Mouse (Mus musculus): Measurements from ENCODE around the gene Ddx23. TPM values are rescaled to one million over a fixed set of nuclear protein-coding genes. Genes with fewer than 3 reads are reported as not detected.

Gene Ddx23
- polyA plus RNA-seq, 1 experiment from 2014 or later, result 10.3 TPM

DNA sequence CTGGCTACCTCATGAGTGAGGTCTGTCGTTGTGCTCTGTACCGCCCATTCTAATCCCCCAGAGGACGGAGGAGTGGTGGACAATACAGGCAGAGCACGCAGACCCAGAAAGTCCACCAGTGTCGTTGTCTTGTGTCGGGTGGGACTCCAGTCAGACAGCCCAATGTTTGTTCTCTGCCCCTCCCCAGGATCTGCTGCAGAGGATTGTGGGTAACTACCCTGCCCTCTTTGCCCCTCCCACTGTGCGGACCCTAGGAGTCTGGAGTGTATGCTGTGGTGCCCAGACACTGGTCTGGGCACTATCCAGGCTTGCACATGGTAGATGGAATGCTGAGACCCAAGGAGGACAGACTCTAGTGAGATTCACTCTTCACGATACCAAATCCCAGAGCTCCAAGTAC is 33.5 kb upstream of the Ddx23 start:
- no peak for ATAC-seq (ENCODE audit: low FRiP score, low TSS enrichment)
- 41% methylated on average over 8 of the region's 8 CpGs for WGBS
- H3K9ac ChIP-seq (ENCODE audit: low read length), result no peak overlapping the region

DNA sequence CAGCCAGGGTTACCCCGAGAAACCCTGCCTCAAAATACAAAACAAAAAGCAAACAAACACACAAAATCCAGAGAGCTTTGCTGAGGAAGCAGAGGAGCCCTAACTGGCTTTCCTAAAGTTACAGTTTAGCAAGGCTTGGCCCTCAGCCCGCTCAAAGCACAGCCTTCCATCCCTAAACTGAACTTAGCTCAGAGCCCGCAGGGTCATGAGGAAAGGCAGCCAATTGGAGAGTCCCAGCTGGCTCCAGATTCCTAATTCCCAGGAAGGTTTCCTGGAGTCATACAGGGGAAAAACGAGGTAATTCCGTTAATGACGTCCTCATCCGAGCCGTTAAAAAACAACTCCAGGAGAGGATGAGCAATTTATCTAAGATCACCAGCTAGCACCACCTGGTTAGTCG is 33.0 kb upstream of the Ddx23 start:
- no peak for ATAC-seq (ENCODE audit: low FRiP score, low TSS enrichment)
- DNase-seq (ENCODE audit: low spot score), result no peak
- H3K27me3 ChIP-seq (ENCODE audit: control insufficient read depth, insufficient read depth, low read length), result no peaks in the 10 kb centered on the region
- H3K36me3 ChIP-seq (ENCODE audit: control insufficient read depth, insufficient read depth, low read length), result no peaks in the 10 kb centered on the region
- no peak overlapping the region for H3K4me3 ChIP-seq (ENCODE audit: low read depth, low read length)
- WGBS, result 38% methylated on average over 9 of the region's 9 CpGs
- H3K4me1 ChIP-seq (replicated peaks; ENCODE audit: control insufficient read depth, insufficient read depth), result no peaks in the 10 kb centered on the region; the same call in 1 of the 2 replicates
- H3K4me2 ChIP-seq (replicated peaks; ENCODE audit: low read depth), result no peak overlapping the region
- no peak overlapping the region for H3K9ac ChIP-seq (ENCODE audit: low read length)
- no peaks in the 10 kb centered on the region for H3K9me3 ChIP-seq (ENCODE audit: control insufficient read depth, low read length)
- TF ChIP-seq EP300 (optimal IDR thresholded peaks at IDR 0.05) (no peak), CTCF (IDR thresholded peaks at IDR 0.05; ENCODE audit: low read depth) (no peak)
- H3K27ac ChIP-seq (replicated peaks), result no peak overlapping the region

More for the DNA sequence above, 33.5 kb upstream of the Ddx23 start:
- TF ChIP-seq EP300 (optimal IDR thresholded peaks at IDR 0.05) (no peak), CTCF (IDR thresholded peaks at IDR 0.05; ENCODE audit: low read depth) (no peak)
- no peak overlapping the region for H3K27ac ChIP-seq (replicated peaks)
- H3K36me3 ChIP-seq (ENCODE audit: control insufficient read depth, insufficient read depth, low read length), result no peaks in the 10 kb centered on the region
- 0 out of 2 replicates have a peak, but pooled peaks cover 2% of the 10 kb centered on the region for H3K27me3 ChIP-seq (ENCODE audit: control insufficient read depth, insufficient read depth, low read length)
- H3K4me1 ChIP-seq (replicated peaks; ENCODE audit: control insufficient read depth, insufficient read depth), result no peaks in the 10 kb centered on the region; the same call in 1 of the 2 replicates
- H3K4me2 ChIP-seq (replicated peaks; ENCODE audit: low read depth), result no peak overlapping the region
- DNase-seq (ENCODE audit: low spot score), result no peak
- no peaks in the 10 kb centered on the region for H3K9me3 ChIP-seq (ENCODE audit: control insufficient read depth, low read length)
- H3K4me3 ChIP-seq (ENCODE audit: low read depth, low read length), result no peak overlapping the region

DNA sequence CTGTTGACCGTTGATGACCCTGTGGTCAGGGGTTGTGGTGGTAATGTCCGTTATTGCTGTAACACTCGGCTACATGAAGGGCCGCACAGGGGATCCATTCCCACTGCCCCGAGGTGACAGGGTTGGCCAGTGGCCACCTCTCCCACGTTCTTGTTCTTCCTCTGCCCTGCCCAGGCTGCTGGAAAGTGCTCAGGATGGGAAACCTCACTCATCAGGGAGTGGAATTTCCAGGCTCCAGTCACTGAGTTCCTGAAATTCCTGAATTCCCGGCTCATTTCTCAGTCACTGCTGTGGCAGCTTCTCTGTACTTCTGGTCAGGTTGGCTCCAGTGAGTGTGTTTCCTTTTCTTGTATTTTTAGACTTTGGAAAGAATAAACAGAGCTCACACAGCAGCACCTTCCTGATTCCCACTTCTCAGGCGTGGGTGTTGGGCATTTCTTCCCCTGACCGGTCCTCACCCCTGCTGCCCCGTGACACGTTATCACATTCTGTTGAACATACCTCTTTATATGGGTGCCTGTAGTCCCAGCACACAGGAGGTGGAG is 29.5 kb upstream of the Ddx23 start:
- 26% methylated on average over 11 of the region's 11 CpGs for WGBS
- Histone ChIP-seq H3K4me1 (replicated peaks; ENCODE audit: control insufficient read depth, insufficient read depth) (no peaks in the 10 kb centered on the region; the same call in 1 of the 2 replicates), H3K4me2 (replicated peaks; ENCODE audit: low read depth) (no peak overlapping the region), H3K27ac (replicated peaks) (0 out of 2 replicates have a peak overlapping the region, but pooled peaks have one; percentile 8), H3K27me3 (ENCODE audit: control insufficient read depth, insufficient read depth, low read length) (no peaks in the 10 kb centered on the region), H3K9ac (ENCODE audit: low read length) (peak overlapping the region; percentile 4; the same call in 1 of the 2 replicates), H3K36me3 (ENCODE audit: control insufficient read depth, insufficient read depth, low read length) (no peaks in the 10 kb centered on the region), H3K4me3 (ENCODE audit: low read depth, low read length) (no peak overlapping the region), H3K9me3 (ENCODE audit: control insufficient read depth, low read length) (no peaks in the 10 kb centered on the region)
- peak; percentile 49; the same call in 1 of the 2 replicates for ATAC-seq (ENCODE audit: low FRiP score, low TSS enrichment)
- peak; percentile 34 for DNase-seq (ENCODE audit: low spot score)
- TF ChIP-seq CTCF (IDR thresholded peaks at IDR 0.05; ENCODE audit: low read depth) (no peak), EP300 (optimal IDR thresholded peaks at IDR 0.05) (peak; percentile 21)

DNA sequence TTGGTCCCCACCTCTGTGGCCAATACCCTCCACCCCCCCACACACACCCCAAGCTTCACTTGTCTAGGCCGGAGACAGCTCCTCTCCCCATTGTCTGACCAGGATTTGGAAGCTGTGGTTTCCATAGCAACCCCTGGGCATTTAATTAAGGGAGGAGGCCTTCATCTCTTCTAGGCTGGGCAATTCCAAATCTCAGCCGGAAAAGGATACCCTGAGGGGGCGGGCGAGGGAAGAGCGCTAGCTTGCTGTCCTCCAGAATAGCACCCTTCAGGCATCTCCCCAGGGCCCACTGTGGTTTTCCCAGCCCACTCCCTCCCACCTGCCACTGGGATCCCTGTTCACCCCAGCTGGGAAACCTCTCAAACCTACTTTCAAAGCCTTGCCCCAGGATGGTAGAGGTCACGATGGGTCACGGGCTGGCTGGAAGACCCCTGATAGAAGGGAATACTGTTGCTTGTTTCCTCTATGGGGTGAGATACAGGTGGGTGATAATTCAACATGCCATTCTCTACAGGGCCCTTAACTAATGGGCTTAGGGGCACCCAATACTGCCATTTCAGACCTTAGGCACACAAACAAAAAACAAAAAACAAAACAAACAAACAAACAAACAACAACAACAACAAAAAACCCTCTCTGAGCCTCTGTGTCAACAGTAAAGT is 28.9 kb upstream of the Ddx23 start:
- no peaks in the 10 kb centered on the region for H3K9me3 ChIP-seq (ENCODE audit: control insufficient read depth, low read length)
- H3K4me1 ChIP-seq (replicated peaks; ENCODE audit: control insufficient read depth, insufficient read depth), result no peaks in the 10 kb centered on the region; the same call in 1 of the 2 replicates
- no peak overlapping the region for H3K4me2 ChIP-seq (replicated peaks; ENCODE audit: low read depth)

DNA sequence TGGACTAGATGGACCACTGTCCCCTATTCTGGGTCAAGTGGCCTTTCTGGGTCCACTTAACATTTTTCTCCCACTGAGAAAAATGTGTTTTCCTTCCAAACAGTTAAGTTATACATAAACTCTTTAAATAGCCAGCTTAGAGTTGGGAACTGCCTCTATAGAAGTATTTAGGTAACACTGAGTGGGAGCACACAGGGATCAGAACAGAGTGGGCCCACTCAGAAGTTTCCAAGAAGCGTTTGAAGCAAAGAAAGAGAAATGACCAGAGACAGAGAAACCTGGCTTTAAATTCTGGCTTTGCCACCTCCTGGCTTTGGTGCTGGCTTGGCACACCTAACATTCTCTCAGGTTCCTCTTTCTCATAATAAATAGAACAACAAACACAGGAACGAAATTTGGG is 27.0 kb upstream of the Ddx23 start:
- ATAC-seq (ENCODE audit: low FRiP score, low TSS enrichment), result no peak
- no peak for DNase-seq (ENCODE audit: low spot score)
- Histone ChIP-seq H3K4me2 (replicated peaks; ENCODE audit: low read depth) (no peak overlapping the region), H3K36me3 (ENCODE audit: control insufficient read depth, insufficient read depth, low read length) (no peaks in the 10 kb centered on the region), H3K9ac (ENCODE audit: low read length) (no peak overlapping the region), H3K27me3 (ENCODE audit: control insufficient read depth, insufficient read depth, low read length) (no peaks in the 10 kb centered on the region), H3K9me3 (ENCODE audit: control insufficient read depth, low read length) (no peaks in the 10 kb centered on the region), H3K4me3 (ENCODE audit: low read depth, low read length) (no peak overlapping the region), H3K27ac (replicated peaks) (no peak overlapping the region), H3K4me1 (replicated peaks; ENCODE audit: control insufficient read depth, insufficient read depth) (no peaks in the 10 kb centered on the region; the same call in 1 of the 2 replicates)
- 77% methylated on average over 2 of the region's 2 CpGs for WGBS
- TF ChIP-seq EP300 (optimal IDR thresholded peaks at IDR 0.05), result no peak
- no peak for TF ChIP-seq CTCF (IDR thresholded peaks at IDR 0.05; ENCODE audit: low read depth)

More for the DNA sequence above, 28.9 kb upstream of the Ddx23 start:
- TF ChIP-seq EP300 (optimal IDR thresholded peaks at IDR 0.05) (no peak), CTCF (IDR thresholded peaks at IDR 0.05; ENCODE audit: low read depth) (no peak)
- H3K4me3 ChIP-seq (ENCODE audit: low read depth, low read length), result no peak overlapping the region
- no peak for DNase-seq (ENCODE audit: low spot score)
- 67% methylated on average over 7 of the region's 7 CpGs for WGBS
- H3K27ac ChIP-seq (replicated peaks), result 0 out of 2 replicates have a peak overlapping the region, but pooled peaks have one; percentile 8
- H3K36me3 ChIP-seq (ENCODE audit: control insufficient read depth, insufficient read depth, low read length), result no peaks in the 10 kb centered on the region
- no peak for ATAC-seq (ENCODE audit: low FRiP score, low TSS enrichment)
- H3K27me3 ChIP-seq (ENCODE audit: control insufficient read depth, insufficient read depth, low read length), result no peaks in the 10 kb centered on the region
- H3K9ac ChIP-seq (ENCODE audit: low read length), result no peak overlapping the region

GRCm38 (mm10) chr15:98685926-98686325 is 23.2 kb upstream of the Ddx23 start:
- Histone ChIP-seq H3K9me3 (ENCODE audit: control insufficient read depth, low read length) (no peaks in the 10 kb centered on the region), H3K27ac (replicated peaks) (no peak overlapping the region)
- TF ChIP-seq EP300 (optimal IDR thresholded peaks at IDR 0.05) (no peak), CTCF (IDR thresholded peaks at IDR 0.05; ENCODE audit: low read depth) (peak; percentile 30)

More at GRCm38 (mm10) chr15:98685926-98686325, 23.2 kb upstream of the Ddx23 start:
- no peaks in the 10 kb centered on the region for H3K4me1 ChIP-seq (replicated peaks; ENCODE audit: control insufficient read depth, insufficient read depth)
- ATAC-seq (ENCODE audit: low FRiP score, low TSS enrichment) (no peak), DNase-seq (ENCODE audit: low spot score) (no peak)
- H3K4me3 ChIP-seq (ENCODE audit: low read depth, low read length), result no peak overlapping the region
- H3K4me2 ChIP-seq (replicated peaks; ENCODE audit: low read depth), result no peak overlapping the region
- WGBS, result 60% methylated on average over 3 of the region's 3 CpGs
- no peak overlapping the region for H3K9ac ChIP-seq (ENCODE audit: low read length)
- H3K36me3 ChIP-seq (ENCODE audit: control insufficient read depth, insufficient read depth, low read length), result no peaks in the 10 kb centered on the region
- H3K27me3 ChIP-seq (ENCODE audit: control insufficient read depth, insufficient read depth, low read length), result no peaks in the 10 kb centered on the region
